Comparison of ENCODE assay signal across 24 mouse cellular contexts in genomic region chr3:134588630-134589029, GRCm38 (mm10).
"Had no signal": no experiment of that assay in that cellular context is flagged by ENCODE, and none has a peak within 500 bp of the region (broad histone marks: within the 10 kb centered on the region; RNA-seq: fewer than 3 reads in every experiment).

No protein-coding gene starts in this region.

- H3K9me3 ChIP-seq: limb, embryonic 10.5 days; limb, embryonic 13.5 days; liver, embryonic 12.5 days; liver, embryonic 15.5 days; lung, embryonic 15.5 days; megakaryocyte, embryonic 14.5 days; midbrain, embryonic 10.5 days; neural tube, embryonic 12.5 days had no signal

- H3K27me3 ChIP-seq: limb, embryonic 13.5 days; liver, embryonic 12.5 days; liver, embryonic 15.5 days; lung, embryonic 15.5 days; megakaryocyte, embryonic 14.5 days; neural tube, embryonic 12.5 days had no signal

- H3K4me2 ChIP-seq: limb, embryonic 13.5 days; liver, embryonic 12.5 days; liver, embryonic 15.5 days; lung, embryonic 15.5 days; neural tube, embryonic 12.5 days had no signal

- ATAC-seq: liver, embryonic 12.5 days; midbrain, embryonic 16.5 days had no signal

- DNase-seq: kidney, adult 18-20 months; kidney, adult 9 months; kidney, postnatal 14 days; kidney, postnatal 4 days; liver; lung, adult 18-20 months; lung, postnatal 10 days; lung, postnatal 36 days; right cerebral cortex, adult 18-20 months; right cerebral cortex, postnatal 14 days; right cerebral cortex, postnatal 4 days; thymus, adult 2 months; thymus, postnatal 14 days; thymus, postnatal 4 days had no signal

- H3K4me3 ChIP-seq: limb, embryonic 10.5 days; limb, embryonic 13.5 days; liver, embryonic 12.5 days; liver, embryonic 15.5 days; lung, embryonic 15.5 days; megakaryocyte, embryonic 14.5 days; midbrain, embryonic 10.5 days; neural tube, embryonic 12.5 days had no signal

- H3K9ac ChIP-seq: limb, embryonic 13.5 days; liver, embryonic 12.5 days; liver, embryonic 15.5 days; lung, embryonic 15.5 days; neural tube, embryonic 12.5 days had no signal

- H3K4me1 ChIP-seq: limb, embryonic 10.5 days; limb, embryonic 13.5 days; liver, embryonic 12.5 days; liver, embryonic 15.5 days; lung, embryonic 15.5 days; megakaryocyte, embryonic 14.5 days; midbrain, embryonic 10.5 days; neural tube, embryonic 12.5 days had no signal

- H3K27ac ChIP-seq: limb, embryonic 10.5 days; limb, embryonic 13.5 days; liver, embryonic 12.5 days; liver, embryonic 15.5 days; lung, embryonic 15.5 days; midbrain, embryonic 10.5 days; neural tube, embryonic 12.5 days; stomach, postnatal 0 days had no signal

- H3K36me3 ChIP-seq: limb, embryonic 10.5 days; limb, embryonic 13.5 days; liver, embryonic 12.5 days; liver, embryonic 15.5 days; lung, embryonic 15.5 days; midbrain, embryonic 10.5 days; neural tube, embryonic 12.5 days had no signal
